Mouse (Mus musculus) layer of hippocampus, postnatal 36 days (tissue): ENCODE measurements around the gene Pik3r4. TPM values are rescaled to one million over a fixed set of nuclear protein-coding genes. Genes with fewer than 3 reads are reported as not detected.
"Not testable (repeated sequence)": the region's sequence is repeated elsewhere in the genome, so short reads cannot be mapped to it uniquely, and the experiment has no call there.

Experiments used
- DNase-seq, 2 experiments: peaks; one replicate each; pipeline ENCODE4 v3.0.0; 2022
- total RNA-seq, 2 experiments: library from RNA; stranded (reverse); gene quantifications; 2 replicates each; pipeline ENCODE4 v1.2.3; 2021

Pik3r4 gene
- 10 to 100 TPM; 44.8 to 46.1 TPM for total RNA-seq

DNA sequence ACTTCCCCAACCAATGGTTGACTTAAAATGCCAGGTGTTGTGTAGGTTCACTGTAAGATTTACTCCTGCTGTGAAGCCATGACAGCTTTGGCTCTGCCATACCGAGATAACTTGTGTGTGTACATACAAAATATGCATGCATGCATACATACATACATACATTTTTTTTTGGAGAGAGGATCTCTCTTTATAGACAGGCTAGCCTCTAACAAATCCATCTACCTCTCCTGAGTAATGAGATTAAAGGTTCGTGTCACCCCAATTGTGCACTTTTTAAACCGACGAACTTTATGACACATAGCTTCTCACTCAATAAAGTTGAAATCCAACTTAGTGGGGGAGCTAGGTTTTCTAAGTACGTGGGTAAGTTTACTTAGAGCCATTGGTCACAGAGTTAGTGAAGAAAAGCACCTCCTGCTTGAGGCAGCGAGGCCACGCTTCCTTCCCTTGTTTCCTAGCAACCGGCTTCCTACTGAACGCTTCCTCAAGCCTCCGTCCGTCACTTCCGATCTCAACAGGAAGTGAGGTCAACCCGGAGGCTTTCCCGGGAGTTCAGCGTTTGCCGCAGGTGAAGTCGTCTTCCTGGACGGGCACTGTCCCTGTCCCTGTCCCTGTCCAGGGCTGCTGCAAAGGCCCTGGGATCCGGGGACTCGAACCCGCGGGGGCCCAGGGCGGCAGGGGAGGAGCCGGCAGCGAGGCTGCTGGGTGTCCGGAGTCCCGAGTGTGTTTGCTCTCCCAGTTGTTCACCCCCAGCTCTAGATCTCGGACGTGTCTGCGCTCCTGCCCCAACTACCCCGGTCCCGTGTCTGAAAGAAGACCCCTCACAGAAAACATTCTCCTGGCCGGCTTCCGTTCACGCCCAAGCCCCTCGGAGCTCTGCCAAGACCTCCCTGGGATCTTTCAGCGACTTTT is at the start of gene Pik3r4:
TSS of gene Pik3r4 (plus strand) at position 519 of the 912 bp plus-strand sequence.
- DNase-seq = peak; percentile 82 to 83

DNA sequence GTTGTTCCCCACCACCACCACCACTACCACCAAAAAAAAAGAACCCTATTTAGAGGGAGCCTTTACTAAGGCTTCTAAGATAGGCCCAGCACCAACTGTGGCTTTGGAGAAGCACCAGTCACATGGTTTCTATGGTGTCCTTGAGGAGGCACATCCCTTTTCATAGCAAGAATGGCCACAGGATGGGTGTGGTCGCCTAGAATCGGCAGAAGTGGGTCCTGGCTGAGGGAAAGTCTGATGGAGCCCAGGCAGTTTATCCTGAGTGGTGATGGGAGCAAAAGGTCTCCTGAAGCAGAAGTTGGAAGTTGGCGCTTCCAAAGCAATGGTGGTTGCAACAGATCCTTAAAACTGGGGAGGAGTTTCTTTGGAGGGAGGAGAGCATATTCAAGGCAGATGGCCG is 43.9 kb upstream of the Pik3r4 start:
- no peak for DNase-seq

DNA sequence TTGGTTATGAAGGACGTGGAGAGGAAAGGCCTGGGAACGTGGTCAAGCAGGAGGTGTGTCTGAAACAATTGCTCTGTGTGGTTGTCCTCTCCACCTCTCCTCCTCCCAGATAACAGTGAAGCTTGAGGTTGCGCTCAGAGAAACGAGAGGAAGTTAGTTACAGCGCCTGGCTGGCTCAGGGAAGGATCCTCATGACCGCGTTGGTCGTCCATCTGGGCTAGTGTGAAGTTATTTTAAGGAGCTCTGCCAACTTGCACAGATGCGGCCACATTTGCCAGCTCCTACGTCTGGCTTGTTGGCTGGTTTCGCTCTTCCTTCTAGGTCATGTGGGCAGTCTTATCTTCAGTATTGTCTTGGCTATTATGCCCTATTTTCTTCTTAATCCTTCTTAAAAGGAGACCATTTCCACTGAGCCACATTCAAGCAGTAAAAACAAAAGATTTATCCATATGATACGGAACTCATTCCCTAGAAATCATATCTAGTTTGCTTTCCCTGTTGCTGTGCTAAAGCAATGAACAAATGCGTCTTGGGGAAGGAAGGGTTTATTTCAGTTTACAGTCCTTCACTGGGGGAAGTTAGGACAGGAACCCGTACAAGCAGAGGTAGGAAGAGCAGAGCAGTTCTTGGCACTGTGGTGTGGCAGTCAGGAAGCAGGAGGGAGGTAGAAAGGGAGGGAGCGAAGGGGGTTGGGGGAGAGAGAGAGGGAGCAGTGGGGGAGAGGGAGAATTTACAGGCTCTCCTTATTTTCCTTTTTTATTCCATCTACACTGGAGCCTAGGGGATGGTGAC is 30.6 kb upstream of the Pik3r4 start:
- DNase-seq = peak; percentile 43 to 49

DNA sequence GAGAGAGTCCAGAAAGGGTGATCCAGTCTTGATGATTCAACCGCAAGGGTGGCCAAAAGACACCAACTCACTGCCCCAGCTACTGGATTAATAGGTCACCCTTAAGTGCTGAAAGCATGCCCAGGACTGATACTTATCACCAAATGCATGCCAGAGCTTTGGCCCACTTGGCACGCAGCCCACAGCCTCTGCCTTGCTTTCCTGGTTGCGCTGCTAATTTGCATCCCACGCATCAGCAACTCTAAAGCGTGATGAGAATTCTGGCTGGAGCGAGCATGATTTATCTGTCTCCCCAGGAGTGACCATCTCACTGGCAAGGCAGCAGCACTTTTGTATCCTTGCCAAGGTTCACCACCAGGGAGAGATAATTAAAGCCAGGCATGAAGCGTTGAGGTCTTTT is 29.9 kb upstream of the Pik3r4 start:
- DNase-seq = no peak

DNA sequence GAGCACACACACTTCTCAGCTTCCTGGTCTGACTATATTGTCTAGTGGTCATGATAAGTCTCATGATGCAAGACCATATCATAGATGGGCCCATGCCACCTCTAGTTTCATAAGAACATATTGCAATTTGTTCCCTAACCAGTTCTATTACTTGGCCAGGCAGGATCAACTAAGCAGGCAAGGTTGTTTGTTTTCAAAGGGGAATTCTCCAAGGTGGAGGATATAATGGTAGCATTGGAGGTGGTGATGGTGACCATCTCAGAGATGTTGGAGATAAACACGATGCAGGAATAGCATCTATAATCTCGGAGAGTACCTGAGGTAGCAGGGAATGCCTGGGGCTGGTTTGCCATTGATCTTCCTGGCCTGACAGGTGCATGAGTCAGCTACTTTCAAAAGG is 26.8 kb upstream of the Pik3r4 start:
- no peak for DNase-seq

DNA sequence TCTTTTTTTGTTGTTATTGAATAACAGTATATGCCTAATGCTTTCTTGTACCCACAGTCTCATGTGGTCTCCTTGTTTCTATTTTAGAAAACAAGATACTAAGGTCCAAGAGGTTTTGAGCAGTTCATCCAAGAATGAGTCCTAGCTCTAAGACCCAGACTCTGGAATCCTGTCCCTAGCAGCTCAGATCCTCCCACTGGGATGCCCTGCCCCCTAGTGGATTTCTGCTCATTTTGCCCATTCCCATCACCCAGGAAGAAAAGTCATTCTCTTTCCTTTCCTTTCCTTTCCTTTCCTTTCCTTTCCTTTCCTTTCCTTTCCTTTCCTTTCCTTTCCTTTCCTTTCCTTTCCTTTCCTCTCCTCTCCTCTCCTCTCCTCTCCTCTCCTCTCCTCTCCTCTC is 25.5 kb upstream of the Pik3r4 start:
- peak; percentile 66 to 68 for DNase-seq

DNA sequence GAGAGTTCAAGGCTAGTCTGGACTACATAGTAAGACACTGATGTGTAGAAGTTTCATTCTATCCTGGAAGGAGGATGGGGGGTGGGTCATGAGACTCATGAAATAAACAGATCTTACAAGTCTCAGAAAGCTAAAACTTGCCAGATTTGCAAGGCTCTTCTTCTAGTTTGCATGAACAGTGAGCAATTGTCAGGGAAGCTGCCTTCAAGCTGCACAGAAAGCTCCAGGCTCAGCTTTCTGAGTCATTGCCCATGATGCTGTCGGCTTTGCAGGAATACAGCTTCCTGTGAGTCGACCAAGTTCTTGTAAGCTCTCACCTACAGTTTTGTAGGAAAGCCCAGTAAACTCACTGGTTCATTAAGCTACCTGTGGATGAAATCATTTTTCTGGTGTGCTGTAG is 8.8 kb upstream of the Pik3r4 start:
- no peak for DNase-seq

DNA sequence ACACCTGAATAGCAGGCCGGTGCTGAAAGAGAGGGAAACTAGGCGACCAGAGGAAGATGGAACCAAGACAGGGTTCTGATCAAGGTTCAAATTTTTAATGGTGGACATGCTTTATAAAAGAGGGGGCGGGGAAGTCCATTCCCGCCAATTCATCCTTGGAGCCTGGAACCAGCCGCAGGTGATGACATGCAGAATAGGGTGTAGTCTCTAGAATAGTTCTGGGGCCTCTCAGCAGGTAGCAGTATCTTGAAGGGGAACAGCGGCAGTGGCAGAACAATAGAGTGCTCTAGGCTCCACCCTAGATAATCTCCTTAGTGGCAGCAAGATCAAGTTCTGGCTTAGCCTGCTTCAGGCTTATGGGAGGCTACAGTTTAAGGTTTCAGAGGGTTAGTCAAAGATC is 1.4 kb upstream of the Pik3r4 start:
- DNase-seq = not testable (repeated sequence)

DNA sequence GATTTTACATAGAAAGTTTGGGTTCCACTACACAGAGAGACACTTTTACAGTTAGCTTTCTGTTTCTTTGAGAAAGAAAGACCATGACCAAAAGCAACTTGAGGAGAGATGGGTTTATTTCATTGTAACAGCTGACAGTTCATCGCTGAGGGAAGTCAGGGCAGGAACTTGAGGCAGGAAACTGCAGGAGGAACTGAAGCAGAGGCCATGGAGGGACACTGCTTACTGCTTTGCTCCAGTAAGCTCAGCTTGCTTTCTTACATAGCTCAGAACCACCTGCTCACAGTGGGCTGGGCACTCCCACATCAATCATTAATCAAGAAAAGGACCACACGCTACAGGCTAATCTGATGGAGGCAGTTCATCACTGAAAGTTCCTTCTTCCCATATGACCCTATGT is 13.4 kb downstream of the Pik3r4 start:
- no peak for DNase-seq

DNA sequence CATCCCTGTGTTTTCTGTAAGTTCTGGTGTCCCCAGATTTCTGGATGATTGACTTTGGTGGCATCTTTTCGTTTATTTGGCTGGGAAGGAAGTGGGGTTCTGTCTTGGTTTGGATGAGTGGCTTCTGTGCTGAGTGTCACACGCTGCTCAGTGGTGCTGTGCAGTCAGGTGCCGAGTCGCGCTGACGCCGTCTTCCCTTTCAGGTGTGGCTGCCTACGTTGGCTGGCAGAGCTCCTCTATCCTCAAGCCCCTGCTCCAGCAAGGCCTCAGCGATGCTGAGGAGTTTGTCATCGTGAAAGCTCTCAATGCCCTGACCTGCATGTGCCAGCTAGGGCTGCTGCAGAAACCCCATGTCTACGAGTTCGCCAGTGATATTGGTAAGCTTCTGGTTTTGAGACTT is 15.4 kb downstream of the Pik3r4 start:
- no peak for DNase-seq

DNA sequence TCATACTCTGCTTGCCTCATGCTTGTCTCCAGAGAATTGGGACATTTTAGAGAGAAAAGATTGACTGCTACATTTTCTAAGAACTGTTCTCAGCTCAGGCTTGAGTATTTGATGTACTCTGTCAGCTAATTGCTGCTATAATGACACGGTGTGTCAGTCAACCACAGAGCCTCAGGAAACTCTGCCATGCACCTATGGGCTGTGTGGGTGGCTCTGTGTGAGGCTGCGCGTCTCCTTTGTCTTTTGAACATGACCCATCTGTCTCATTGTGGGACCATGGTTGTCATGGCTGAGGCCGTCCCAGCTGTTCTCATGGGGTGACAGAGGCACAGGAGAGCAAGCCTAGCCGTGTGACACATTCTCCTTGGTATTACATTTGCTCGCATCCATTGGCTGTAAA is 17.1 kb downstream of the Pik3r4 start:
- DNase-seq = no peak

DNA sequence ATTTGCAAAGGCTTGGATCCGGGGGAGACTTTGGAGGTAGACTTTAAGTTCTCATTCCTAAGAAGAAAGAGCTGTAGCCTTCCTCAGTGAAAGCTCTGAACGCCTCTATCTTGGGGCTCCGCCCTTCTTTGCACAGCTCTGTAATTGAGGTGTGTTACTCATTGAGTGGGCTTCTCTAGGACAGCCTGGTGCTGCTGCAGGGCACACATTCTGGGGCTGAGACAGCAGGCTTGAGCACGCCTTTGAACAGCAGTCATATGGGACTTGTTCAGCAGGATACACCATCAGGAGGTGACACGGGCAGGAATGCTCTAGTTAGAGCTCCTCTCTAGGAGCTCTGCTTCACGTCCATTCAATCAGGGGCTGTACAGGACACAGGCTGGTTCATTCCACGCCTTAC is 22.5 kb downstream of the Pik3r4 start:
- DNase-seq = no peak

DNA sequence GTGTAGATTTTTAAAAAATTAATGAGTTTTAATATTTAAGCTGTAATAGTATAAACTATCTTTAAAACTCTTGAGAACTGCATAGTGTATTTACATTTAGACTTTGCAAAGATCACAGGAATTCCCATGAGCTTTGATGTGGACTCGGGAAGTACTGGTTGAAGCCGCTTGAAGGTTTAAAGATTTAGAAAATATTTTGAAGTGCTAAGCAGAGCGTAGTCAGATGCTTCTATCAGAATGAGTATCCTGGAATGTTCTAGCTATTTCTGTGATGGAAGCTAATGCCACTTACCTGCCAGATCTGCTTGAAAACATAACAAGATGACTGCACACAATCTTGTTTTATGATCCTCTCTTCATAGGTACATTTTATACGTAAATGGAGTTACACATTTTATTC is 28.1 kb downstream of the Pik3r4 start:
- DNase-seq = no peak

DNA sequence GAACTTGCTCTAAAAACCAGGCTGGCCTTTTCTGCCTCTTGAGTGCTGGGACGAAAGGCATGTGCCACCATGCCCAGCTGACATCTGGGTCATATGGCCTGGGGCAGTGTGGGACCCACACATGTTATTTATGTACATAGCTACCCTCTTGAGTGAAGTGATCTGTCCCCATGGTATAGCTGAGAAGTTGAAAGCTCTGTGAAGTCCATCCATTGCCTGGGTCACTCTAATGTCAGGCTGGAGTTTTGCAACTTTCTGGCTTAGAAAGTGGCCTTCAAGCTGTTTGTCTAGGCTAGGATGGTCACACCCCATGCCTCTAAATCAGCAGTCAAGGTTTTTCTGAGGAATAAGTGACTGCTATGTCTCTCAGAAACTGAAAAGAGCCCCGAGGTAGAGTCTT is 29.3 kb downstream of the Pik3r4 start:
- no peak for DNase-seq

DNA sequence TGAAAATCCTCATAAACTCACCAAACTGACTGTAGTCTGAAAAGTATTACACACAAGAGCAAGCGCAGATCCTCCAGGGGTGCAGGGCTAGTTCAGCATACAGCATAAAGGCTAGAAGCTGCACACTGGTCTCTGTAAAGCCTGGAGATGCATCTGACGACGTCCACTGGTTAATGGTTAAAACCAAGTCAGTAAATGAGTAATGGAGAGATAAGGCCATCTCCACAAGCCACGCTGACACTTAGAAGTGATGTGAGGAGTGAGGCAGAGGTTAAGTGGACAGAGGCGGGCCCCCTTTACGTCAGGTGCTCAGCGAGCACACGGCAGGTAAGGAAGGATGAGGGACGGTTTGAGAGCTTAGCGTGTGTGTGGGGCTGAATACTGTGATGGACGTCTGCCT is 33.2 kb downstream of the Pik3r4 start:
- no peak for DNase-seq

DNA sequence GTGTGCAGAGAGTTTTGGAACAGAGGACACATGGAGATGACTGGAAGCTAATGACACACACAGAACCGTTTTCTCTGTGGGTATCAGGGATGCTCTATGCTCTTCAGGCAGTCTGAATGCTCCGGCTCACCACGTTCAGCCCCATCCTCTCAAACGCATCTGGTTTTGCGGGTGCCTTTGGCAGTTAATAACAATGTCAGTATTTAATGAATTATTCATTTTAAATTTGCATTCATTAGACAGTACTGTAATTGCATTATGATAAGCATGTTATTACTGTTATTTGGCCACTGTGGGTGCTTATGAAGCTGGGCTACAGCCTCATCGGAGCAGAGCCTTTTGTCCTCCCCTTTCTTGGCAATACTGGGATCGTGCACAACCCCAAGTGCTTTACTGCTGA is 38.6 kb downstream of the Pik3r4 start:
- DNase-seq = no peak

DNA sequence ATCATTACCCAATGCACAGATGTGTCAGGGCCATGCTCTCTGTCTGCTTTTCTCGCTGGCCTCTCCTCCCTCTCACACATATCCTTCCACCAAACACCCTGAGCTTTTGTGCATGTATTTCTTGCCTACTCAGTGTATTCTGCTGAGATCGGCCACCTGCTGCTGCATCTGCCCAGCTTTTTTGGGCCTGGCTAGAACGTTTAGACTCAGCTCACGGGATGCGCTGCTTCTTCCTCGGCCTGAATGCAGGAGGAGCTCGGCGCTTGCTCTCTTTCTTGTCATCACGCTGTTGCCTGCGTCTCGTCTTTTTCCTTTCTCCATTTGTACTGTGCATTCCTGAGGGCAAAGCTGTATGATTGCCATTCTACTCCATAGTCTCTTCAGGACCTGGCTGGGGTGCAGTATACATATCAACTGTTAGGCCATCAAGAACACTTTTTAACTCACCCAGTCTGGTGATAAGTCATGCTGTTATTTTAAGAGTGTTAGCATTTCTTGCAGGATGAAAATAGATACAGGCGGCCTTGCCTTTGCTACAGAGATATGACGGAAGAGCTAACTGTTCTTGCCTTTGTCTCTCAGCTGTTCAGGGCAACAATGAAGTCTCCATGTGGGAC is 41.9 kb downstream of the Pik3r4 start:
- peak; percentile 40 to 49 for DNase-seq

DNA sequence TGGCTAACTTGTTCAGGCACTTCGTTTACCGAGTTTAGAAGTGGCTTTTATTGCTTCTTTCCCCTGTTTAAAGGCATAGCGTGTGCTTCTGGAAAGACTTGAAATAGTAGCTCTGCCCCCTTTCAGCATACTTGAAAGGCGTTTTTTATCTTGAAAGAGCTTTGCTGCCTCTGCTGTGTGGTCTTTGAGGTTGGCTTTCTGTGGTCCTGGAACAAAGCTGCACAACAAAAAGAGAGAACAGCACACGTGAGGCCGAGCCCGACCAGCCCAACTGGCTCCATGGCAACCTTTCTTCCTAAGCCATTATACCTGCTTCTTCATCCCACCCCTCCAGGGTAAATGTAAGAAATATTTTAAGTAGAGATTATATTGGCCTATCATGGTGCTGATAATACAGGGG is 46.7 kb downstream of the Pik3r4 start:
- no peak for DNase-seq

DNA sequence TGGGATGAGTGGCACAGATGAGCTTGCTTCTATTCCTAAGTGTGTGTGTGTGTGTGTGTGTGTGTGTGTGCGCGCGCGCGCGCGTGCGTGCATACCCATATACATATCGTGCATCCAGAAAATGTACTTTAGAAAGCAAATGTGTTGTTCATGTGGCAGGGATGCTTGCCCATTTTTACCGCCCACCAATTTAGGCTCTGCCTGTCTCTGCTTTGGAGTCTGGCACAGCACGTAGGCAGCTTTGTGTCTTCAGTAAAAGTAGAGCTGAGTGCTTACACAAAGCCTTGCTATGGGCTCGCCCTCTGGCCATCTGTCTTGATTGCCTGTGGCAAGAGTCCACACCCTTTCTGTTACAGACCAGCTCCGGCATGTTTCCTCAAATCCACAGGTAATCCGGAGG is 49.7 kb downstream of the Pik3r4 start:
- peak; percentile 76 to 77 for DNase-seq

DNA sequence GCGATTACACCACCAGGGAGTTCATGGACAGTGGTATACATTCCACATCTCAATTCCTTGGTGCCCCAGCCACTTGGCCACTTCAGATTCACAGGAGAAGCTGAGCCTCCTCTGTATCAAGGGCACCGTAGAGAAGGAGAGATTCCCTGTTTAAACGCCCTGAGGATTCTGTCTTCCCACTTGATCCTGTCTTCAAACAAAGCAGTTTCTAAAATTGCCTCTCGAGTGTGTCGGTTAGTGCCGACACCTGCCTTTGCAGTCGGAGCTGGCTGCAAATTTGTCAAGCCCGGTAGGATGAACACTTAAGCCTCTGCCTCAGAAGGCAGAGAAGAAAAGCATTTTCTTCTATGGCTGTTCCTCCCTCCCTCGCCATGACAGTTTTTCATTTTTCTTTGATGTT is 50.3 kb downstream of the Pik3r4 start:
- no peak for DNase-seq

DNA sequence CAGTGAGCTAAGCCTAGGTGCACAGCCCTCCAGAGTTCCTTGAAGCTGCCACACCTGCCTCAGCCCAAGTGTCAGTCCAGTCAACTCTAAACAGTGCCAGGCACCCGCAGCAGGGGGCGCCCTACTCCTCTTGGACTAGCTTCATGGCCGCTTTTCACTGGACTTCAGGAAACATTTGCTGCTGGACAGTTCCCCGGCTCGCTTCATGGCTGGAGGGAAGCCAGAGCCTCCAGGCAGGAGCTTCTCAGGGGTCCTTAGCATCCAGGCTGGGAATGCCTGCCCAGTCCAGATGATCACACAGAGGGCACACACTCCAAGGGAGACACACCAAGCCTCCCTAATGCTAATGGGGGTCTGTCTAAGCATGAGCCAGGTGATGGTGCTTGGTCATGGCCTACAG is 51.1 kb downstream of the Pik3r4 start:
- DNase-seq = peak; percentile 39 to 47

DNA sequence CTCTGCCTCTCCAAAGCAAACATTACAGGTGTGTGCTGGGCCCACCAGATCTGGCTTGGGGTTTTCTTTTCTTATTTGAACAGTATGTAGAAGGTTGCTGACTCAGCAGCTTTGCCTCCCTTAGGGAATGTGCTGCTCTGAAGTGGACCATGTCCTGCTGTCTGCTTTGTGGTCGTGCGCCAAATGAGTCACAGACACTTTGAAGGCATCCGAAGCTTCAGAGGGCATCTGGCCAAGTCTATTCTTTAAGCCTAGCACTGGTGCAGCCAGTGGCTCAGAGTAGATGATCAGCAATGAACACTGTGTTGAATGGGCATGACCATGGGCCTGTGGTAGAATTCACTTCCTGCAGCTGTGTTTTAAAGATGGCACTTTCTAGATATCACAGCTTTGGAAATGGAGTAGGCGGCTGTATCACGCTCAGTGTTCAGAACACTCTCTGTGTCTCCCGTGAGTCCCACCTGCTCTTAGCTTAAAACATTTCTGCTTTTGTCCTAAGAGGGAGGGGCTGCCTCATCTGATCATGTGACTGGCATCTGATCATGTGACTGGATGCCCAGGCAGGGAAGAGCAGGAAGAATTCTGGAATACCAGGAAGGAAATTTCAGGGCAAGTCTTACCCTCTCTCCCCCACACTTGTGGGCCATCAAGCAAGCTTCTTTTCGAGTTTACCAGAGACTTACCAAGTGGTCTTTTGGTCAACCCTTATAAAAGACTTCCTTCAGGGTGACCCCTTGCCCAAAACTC is 54.2 kb downstream of the Pik3r4 start:
- no peak for DNase-seq
